Mouse (Mus musculus) retina, postnatal 7 days (tissue): Measurements from ENCODE around the gene Mon2.

Experiments
- DNase-seq: peaks from one replicate; pipeline ENCODE4 v3.0.0-alpha.2; 2012; ENCODE audit warnings: low read depth, low spot score

Gene Mon2

DNA sequence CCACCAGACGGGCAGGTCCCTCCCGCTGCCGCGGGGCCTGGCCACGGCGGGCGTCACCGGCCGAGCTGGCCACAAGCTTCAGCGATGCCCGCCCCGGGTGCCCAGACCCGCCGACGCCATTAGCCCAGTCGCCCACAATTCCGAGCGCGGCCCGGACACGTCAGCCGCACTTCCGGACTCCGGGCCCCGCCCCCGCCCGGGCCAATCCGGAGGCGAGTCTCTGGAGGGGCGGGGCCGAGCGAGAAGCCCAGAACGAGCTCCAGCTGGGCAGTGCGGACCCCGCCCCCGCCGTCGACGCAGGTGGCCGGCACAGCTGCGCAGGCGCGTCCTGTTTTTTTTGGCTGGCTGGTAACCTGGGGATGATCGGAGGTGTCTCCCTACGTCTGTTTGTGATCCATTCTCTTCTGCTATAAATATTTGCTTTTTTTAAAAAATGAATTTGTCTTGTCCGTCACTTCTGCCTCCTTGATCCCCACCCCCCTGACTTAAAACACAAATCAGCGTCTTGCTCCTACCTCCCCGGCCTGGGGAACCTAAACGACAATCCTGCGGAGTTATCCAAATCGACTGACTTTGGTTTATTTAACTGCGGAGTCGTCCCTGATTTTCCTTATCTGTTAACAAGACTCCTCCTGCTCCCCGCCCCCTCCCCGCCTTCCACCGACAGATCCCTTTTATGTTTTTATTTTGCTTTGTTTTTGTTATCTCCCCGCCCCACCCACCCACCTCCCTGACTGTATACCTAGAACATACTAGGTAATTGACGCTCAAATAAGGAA lies at the start of gene Mon2:
Mon2 (minus strand) TSS at position 261 of the 779 bp plus-strand sequence.
- DNase-seq, result peak; percentile 95

DNA sequence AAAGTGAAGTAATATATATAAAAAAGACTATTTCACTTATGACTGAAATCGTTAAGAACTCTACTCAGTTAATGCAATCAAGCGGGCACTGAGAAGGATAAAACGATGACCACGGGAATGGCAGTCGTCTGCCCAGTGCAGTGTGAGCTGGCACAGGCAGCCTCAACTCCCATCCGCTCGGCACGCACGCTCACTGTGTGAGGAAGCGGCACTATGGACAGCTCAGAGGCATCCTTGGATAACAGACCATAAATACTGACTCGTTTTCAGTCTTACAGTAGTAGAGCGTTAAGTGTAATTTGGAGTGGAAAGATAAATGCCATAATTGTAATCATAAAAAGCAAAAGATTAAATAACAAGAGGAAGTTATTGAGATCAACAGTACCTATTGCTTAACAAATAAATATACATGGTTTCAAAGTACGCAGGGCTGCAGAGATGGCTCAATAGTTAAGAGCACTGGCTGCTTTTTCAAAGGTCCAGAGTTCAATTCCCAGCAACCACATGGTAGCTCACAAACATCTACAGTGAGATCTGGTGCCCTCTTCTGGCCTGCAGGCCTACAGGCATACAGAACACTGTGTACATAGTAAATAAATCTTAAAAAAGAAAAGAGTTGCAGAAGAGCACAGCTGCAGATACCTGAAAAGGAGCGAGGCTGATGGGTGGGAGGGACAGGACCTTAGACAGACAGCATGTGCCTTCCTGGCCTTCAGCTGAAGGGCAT lies 44.5 kb upstream of the Mon2 start:
- no peak for DNase-seq

DNA sequence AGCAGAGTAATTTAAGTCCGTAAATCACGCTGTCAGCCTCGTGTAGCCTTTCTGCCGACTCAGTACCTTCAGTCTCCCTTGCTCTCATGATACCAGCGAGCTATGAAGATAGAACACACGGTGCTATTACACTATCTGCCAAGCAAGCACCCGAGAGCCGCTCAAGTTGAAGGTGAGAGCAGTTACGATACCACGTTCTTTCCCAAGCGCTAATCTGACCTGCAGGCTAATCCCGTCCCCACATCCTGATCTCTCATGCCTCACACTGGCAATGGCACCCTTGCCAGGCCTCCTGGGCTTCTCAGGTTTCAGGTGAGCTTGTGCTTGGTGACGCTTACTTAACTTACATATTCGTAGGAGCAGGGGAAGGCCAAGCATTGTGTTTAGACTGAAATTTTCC lies 40.6 kb upstream of the Mon2 start:
- no peak for DNase-seq

DNA sequence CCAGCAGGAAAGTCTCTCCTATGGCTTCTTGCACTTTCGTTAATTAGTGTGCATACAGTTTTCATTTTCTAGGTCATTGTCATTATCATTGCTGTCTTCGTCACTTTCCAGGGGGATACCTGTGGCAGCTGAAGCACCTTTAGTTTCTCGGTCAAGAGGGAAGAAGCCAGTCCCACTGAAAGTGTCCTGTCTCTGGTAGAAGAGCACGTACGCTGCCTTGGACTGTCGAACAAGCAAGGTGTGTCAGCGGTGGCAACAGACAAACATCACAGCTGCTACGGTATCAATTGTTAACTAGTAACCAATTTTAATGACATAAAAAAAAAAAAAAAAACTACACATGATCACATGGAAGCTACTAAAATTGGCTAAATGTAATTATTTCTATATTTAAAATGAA lies 37.2 kb upstream of the Mon2 start:
- DNase-seq, result no peak

DNA sequence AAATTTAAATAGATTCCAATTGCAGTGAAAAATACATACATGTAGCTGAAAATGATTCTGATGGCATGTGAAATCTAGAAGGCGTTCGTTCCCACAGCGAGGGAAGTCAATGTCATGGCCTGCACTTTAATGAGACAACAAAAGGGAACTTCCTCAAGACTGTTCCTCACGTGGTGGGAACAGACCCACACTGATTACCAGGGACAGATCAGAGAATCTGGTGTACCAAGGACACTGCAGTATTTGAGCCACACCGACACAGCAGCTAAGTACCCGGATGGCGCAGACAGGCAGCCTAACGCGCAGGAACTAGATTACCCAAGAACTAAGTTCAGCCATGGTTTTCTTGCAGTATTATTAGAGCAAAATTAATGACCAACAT lies 36.5 kb upstream of the Mon2 start:
- DNase-seq, result no peak

DNA sequence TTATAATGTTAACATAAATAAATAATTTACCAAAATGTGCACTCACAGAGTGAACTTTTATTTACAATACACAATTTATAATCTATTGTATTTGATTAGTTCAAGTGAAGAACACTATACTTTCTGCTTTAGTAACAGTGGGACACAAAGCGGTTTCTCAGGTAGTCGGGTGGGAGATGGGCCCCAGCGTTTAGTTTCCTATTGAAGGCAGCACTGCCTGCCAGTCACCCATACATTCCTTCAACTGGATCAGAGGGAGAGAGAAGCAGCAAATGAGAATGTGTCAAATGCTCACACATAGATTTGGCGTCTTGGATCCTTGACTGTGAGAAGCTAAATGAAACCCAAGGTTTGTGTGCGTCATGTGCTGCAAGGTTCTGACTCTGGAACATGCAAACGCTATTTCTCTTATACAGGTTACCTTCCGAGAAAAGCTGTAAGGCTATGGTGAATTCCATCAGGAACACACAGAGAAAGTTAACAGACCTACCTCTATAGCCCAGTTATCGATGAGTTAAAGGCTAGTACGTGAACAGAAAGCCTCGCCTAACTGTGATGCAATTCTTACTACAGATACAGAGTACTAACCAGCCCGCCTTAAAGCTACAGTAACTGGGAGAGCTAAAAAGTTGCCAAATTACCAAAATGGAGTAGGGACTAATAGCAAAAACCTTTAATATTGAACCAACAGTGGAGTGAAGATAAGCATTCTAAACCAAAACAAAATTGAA lies 35.9 kb upstream of the Mon2 start:
- DNase-seq, result no peak

DNA sequence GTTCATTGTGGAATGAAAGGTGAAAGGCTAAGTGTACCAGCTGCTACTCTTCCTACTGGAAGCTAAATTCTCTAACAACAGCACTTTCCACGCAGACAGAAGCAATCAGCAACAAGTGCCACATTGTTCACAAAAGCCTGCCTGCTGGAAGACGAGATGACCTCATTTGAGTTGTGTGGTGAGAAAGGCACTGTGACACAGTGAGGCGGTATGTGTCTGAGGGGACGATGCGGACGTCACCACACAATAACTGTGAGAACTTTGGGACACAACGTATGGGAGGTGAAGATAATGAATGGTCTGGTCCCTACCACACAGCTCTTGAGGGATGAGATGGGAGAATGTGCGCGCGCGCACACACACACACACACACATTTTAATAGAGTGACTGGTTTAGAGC lies 34.2 kb upstream of the Mon2 start:
- DNase-seq, result no peak

DNA sequence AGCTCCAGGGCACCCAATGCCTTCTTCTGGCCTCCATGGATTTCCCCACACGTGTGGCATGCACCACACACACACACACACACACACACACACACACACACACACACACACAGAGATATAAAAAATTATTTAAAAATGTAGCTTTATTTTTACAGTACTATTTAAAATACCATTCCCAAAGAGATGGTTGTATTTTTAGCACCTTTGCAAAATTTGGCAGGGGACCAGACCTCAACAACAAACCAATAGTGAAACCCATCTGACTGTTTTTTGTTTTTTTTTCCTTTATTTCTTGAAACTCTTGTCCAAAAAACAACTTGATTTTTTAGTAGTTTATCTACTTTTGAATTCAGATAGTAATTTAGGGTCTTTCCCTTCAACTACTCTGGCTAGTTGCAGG lies 32.2 kb upstream of the Mon2 start:
- DNase-seq, result no peak

DNA sequence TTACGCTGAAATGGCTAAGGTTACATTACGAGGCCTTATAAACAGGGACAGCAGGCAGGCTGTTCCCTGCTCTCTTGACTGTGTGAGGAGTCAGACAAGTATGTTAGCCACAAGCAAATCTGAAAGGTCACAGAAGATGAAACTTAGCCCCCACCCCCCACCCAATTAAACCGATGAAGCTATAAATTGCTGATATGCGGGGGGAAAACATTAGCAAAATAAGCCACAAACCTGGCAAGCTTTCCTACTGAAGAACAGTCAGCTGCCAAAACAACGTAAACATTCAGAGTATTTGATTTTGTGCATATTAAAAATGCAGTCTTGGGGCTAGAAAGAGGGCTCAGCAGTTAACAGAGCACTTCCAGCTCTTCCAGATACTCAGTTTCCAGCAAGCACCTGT lies 31.8 kb upstream of the Mon2 start:
- DNase-seq, result no peak

DNA sequence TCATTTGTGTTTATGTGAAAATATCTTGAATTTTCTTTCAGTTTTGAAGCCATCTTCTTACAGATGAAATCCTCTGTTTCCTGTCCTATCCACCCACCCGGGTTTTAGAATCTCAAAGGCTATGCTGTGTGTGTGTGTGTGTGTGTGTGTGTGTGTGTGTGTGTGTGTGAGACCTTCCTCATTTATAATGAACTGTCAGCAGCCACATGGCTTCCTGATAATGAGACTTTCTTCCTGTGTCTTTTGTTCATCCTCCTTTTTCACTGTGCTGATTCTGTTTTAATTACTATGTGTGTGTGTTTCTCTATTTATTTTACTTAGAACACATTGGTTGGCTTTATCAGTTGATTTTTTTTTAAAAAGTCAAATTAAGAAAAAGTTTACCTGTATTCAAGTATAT lies 25.0 kb upstream of the Mon2 start:
- no peak for DNase-seq

DNA sequence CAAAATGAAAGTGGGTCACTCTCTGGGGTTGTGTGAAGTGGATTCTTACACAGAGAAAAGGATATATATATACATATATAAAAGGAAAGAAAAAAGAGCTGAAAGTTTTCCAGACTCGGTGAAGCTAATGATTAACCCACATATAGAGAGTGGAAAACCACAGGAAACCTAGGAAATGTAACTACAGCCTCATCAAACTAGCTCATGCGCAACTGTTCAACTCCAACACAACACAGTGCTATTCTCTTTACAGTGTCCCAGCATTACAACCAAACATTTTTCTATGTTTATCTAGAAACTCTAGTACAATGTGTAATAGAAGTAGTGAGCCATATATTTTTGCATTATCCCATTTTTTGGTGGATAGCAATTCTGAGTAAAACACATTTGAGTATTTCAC lies 24.3 kb upstream of the Mon2 start:
- DNase-seq, result no peak

DNA sequence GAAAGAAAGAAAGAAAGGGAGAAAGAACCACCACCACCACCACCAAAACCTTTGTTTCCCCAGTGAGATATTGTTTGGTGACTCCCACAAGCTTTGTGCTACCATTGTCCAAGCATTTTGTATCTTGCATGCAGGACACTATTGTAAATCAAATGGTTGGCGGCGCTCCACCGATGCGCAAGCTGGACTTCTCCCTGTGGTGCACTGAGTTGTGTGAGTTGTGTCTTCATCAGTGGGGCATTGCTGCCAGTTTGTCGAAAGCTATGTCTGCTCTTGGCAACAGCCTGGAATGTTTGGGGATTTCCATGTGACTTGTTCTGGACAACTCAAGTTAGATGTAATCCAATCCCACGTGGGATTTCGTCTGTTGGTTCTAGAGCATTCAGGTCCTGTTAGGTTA lies 18.2 kb upstream of the Mon2 start:
- DNase-seq, result no peak

DNA sequence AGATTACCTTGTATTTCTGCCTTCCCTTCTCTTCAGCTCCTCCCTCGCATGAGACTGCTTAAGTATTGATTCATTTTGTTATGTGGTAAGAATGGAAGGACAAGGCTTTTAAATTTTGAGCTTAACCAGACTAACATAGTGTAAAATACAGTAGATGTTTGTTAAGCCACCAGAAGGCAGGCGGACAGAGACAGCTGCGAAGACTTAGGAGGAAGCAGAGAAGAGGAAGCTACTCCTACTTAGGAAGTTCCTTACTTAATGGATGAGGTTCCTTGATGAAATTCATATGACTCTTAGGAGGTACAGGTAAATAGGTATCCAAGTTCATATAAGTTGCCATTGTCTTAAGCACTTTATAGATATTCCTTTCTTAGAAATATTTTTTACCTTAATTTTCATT lies 16.3 kb upstream of the Mon2 start:
- no peak for DNase-seq

DNA sequence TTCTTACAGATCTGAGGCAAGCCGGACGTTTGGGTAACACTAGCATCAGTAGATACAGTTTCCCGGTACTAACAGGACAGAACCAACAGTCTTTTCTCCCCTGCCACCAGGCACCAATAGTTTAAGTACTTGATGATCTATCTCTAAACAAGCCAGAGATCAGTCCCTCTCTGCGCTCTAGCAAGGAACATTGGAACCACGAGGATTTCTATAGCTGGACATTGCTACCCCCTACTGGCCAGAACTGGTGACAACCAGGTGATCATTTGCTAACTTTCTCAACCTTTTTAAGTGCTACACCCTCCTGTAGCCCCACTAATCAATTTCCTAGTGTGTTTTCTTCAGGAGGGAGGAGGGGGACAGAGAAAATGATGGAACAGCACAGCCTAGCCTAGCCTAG lies 15.4 kb upstream of the Mon2 start:
- peak; percentile 42 for DNase-seq

DNA sequence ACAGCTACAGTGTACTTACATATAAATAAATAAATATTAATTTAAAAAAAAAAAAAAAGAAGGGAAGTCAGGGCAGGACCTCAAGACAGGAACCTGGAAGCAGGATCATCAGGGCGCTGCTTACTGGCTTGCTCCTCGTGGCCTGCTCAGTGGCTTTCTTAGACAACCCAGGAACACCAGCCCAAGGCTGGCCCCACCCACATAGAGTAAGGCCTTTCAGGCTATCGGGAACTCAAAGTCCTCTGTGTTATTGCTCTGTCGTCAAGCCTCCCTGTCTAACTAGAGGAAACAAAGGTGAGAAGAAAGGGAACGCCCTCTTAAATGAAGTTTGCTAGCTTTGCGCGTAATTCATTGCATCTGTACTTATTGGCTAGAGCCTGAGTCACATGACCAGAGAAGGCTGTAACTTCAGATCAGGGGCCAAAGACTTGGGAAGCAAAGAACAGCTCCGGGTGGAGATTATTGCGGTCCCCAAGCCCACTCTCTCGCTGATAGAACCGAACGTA lies 13.2 kb upstream of the Mon2 start:
- no peak for DNase-seq

DNA sequence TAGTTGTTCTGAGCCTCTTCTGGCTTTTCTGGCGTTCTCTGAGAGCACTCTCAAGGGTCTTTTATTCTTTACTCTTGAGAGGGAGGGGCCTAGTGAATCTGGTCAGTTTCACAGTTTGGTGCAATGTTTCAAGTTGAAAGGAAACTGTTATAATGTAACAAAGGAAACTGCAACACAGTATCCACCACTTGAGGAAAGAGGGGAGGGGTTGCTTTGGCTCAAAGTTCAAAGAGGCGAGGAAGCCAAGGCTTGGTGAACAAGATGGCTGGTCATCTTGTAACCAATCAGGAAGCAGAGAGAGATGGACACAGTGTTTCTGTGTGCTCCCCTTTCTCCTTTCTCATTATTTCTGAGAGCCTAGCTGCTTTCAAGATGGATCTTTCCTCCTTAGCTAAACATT lies 10.5 kb upstream of the Mon2 start:
- no peak for DNase-seq

DNA sequence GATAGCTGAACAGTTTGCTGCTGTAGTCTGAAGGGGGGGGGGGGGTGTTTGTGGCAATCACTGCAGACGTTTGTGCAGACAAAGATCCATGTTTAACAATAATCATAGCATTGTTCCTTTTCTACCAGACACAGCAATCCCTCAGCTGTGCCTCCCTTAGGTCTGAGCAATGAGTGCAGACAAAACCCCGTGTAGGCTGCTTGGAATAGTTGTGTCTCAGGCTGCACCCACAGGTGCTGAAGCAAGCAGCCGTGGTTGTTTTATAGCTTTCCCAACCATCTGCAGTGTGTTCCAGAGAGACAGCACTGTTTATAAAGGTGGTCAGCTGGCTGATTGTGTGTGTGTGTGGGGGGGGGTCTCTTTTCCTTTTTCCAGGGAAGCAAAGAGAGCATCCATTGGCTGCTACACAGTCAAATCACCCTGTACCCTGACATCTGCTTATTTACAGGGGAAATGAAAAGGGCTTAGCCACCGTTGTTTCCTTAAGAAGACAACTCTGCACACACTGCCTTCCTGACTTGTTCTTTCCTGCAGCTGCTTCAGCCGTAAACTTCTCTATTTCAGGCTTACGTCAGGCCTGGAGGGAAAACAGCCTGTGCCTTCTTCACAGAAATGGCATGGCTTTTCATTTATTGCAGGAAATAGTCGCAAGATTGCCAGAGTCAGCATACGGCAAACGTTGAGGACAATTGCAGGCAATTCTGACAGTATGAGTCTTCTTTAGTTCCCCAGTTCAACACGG lies 8.8 kb upstream of the Mon2 start:
- no peak for DNase-seq

DNA sequence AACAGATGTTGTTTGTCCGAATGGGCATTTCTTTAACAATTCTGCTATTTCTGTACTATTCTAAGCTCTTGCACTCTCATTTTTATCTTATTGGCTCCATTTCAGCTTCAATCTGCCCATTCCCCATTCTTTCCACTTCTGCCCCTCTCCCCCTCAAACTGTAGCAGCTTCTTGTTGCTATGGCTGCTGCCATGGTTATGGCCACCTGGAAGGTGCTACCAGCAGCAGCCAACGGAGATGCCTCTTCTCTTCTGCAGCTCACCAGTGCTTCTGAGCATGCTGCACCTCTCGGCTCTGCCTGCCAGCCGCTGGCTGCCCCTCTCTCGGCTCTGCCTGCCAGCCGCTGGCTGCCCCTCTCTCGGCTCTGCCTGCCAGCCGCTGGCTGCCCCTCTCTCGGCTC lies 8.0 kb upstream of the Mon2 start:
- DNase-seq, result no peak

DNA sequence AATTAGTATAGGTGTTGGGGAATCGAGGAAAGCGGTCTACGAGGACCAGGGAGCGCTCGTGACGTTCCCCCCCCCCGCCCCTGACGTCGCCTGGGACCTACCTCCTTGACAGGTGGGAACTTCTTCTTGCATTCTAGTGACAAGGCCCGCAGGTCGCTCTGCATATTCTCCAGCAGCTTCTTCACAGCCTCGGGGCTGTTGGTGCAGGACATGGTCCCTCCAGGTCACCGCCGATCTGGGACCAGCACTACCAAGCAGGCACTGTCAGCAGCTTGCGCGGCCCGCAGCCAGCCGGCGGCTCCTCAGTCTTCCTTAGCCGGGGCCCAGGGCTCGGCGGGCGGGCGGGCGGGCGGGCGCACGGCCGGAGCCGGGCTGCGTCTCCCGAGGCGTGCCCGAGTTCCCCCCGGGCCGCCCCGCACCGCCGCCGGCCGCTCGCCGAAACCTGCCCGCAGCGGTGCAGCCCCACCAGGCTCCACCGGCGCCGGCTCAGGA lies 508 bp downstream of the Mon2 start:
- DNase-seq, result no peak

DNA sequence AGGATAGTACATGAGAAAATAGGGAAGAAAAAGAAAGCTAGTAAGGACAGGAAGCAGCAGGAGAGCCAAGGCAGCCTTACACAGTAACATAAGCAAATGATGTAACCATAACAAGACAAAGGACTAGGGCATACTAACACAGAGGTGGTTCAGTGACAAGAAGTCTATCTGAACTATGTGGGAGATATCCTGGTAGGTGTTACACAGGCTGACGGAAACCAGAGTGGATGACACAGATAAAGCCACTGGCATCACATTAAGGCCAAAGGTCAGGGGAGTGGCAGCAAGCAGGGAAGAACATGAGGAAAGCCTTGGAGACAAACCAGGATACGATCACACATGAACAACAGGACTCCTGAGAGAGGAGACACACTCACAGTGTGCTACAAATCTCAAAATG lies 4.3 kb downstream of the Mon2 start:
- no peak for DNase-seq

DNA sequence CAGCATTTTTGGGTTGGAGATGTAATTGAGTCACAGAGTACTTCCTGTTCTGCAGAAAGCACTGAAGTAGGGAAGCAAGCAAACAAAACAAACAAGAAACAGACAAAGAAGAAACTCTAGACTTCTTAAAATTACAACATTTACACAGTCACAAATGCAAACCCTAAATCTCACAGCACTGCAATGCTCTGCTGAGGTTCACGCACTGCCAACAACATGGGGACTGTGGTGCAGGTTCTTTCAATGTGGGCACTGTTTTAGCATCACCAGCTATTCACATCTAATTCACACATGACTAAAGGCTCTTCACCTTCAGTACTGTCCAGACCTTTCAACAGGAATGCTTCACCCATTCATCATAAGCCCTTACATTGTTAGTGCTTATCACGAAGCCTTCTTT lies 13.3 kb downstream of the Mon2 start:
- DNase-seq, result no peak

DNA sequence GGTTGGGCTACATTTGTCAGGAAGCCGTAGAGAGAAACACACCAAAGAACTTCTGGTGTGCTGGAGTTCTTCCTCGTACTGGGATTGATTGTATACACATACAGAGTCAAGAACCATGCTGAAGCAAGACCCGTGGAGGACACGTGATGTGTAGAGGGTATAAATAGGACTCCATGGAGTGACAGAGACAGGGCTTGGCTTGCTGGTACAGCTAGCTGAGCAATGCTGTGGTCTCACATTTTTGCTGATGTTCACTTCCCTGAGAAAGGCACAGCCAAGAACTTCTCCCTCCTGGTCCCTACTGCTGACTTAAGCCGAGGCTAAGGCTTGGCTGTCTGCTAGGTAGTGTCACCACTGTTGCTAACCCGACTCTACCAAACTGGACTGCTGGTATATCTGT lies 15.5 kb downstream of the Mon2 start:
- no peak for DNase-seq
